Comparison of ENCODE assay signal across 15 mouse cellular contexts in genomic region chr6:72965199-72965598, GRCm38 (mm10).
"Had no signal": no experiment of that assay in that cellular context is flagged by ENCODE, and none has a peak within 500 bp of the region (broad histone marks: within the 10 kb centered on the region; RNA-seq: fewer than 3 reads in every experiment).

No protein-coding gene starts in this region.

- H3K27me3 ChIP-seq: neural tube, embryonic 15.5 days; stomach, embryonic 15.5 days had no signal

- H3K9ac ChIP-seq: neural tube, embryonic 15.5 days; stomach, embryonic 15.5 days had no signal

- H3K4me3 ChIP-seq: neural tube, embryonic 15.5 days; stomach, embryonic 15.5 days had no signal

- H3K36me3 ChIP-seq: neural tube, embryonic 15.5 days; stomach, embryonic 15.5 days had no signal

- DNase-seq: retina, postnatal 1 day; right cerebral cortex, adult 18-20 months; right cerebral cortex, postnatal 14 days; right cerebral cortex, postnatal 25 days; right cerebral cortex, postnatal 4 days; spleen, adult 18-20 months; thymus, adult 18-20 months; thymus, adult 2 months; thymus, postnatal 14 days; thymus, postnatal 25 days; thymus, postnatal 36 days; thymus, postnatal 4 days had no signal

- H3K4me2 ChIP-seq: neural tube, embryonic 15.5 days; stomach, embryonic 15.5 days had no signal

- H3K9me3 ChIP-seq: neural tube, embryonic 15.5 days; stomach, embryonic 15.5 days had no signal

- H3K27ac ChIP-seq: neural tube, embryonic 15.5 days; stomach, embryonic 15.5 days; stomach, postnatal 0 days had no signal
